Mouse (Mus musculus) heart, postnatal 0 days (tissue): ENCODE data around the gene Cttnbp2.

Source experiments
- CTCF ChIP-seq: IDR thresholded peaks from 2 replicates; pipeline ENCODE4 v1.5.1; 2016; ENCODE audit warnings: antibody characterized with exemption, control low read depth, low read depth
- EP300 ChIP-seq: IDR thresholded peaks from 2 replicates; pipeline ENCODE4 v1.6.1; 2016; ENCODE audit warnings: antibody characterized with exemption, low read depth

- TF ChIP-seq CTCF: no peak
- TF ChIP-seq EP300: no peak
These were observed 84.6 kb downstream of the Cttnbp2 start for GRCm38 (mm10) chr6:18430062-18430461.
